Mouse (Mus musculus) liver, embryonic 11.5 days (tissue): Measurements from ENCODE around the gene Btbd9. TPM values are rescaled to one million over a fixed set of nuclear protein-coding genes. Genes with fewer than 3 reads are reported as not detected.

Source experiments
- ATAC-seq: fragments of 200-750 bp; cut with Nextera tagmentation; replicated peaks from 2 replicates; pipeline ENCODE4 v1.8.0; 2017; ENCODE audit warnings: moderate number of reproducible peaks, mild to moderate bottlenecking, moderate TSS enrichment, moderate library complexity; ENCODE audit not compliant: low FRiP score
- DNase-seq: peaks from one replicate; pipeline ENCODE4 v3.0.0-alpha.2; 2017; ENCODE audit warnings: low spot score
- H3K27ac ChIP-seq: fragments of 300-500 bp; sonication (generic); 2 replicates; pipeline ENCODE4 v1.5.1; 2014; ENCODE audit warnings: mild to moderate bottlenecking, low read depth, low read length, control low read depth
- H3K27me3 ChIP-seq: fragments of 300-500 bp; sonication (generic); replicated peaks from 2 replicates; pipeline ENCODE4 v1.6.1; 2014; ENCODE audit warnings: low read length, mixed read lengths; ENCODE audit not compliant: control insufficient read depth, insufficient read depth
- H3K36me3 ChIP-seq: fragments of 300-500 bp; sonication (generic); 2 replicates; pipeline ENCODE4 v1.6.1; 2014; ENCODE audit warnings: mild to moderate bottlenecking, low read length, moderate library complexity, mixed read lengths; ENCODE audit not compliant: control insufficient read depth, insufficient read depth
- H3K4me1 ChIP-seq: fragments of 300-500 bp; sonication (generic); replicated peaks from 2 replicates; pipeline ENCODE4 v1.6.1; 2014; ENCODE audit warnings: low read length, mixed read lengths; ENCODE audit not compliant: control insufficient read depth, insufficient read depth
- H3K4me2 ChIP-seq: fragments of 300-500 bp; sonication (generic); 2 replicates; pipeline ENCODE4 v1.6.1; 2014; ENCODE audit warnings: mild to moderate bottlenecking, control low read depth, moderate library complexity
- H3K4me3 ChIP-seq: fragments of 300-500 bp; sonication (generic); 2 replicates; pipeline ENCODE4 v1.5.1; 2014; ENCODE audit warnings: low read depth, low read length, control low read depth
- H3K9ac ChIP-seq: fragments of 300-500 bp; sonication (generic); 2 replicates; pipeline ENCODE4 v1.6.1; 2014; ENCODE audit warnings: low read depth, low read length, control low read depth
- H3K9me3 ChIP-seq: fragments of 300-500 bp; sonication (generic); 2 replicates; pipeline ENCODE4 v1.6.1; 2016; ENCODE audit warnings: low read length, inconsistent platforms, mixed read lengths; ENCODE audit not compliant: control insufficient read depth
- WGBS: fragments of 180-500 bp; shearing (Covaris S2); extraction: QIAGEN DNeasy Blood & Tissue Kit; methylation state at CpG from one replicate; pipeline ENCODE4 v1.1.7; 2014; 5-methylcytosine and 5-hydroxymethylcytosine counted together
- polyA plus RNA-seq: library from polyadenylated mRNA; unstranded; fragments of >200 nt; fragmentation: Nextera tagmentation; extraction: Ambion mirVana; gene quantifications from 2 replicates; pipeline ENCODE4 v1.2.1, GENCODE M21; 2014

Gene Btbd9
- polyA plus RNA-seq, 1 experiment from 2014 or later: 33.4 TPM

- Histone ChIP-seq H3K4me2 (no peak overlapping the region), H3K4me3 (no peak overlapping the region), H3K4me1 (peaks cover 5% of the 10 kb centered on the region; the same call in 1 of the 2 replicates), H3K36me3 (no peaks in the 10 kb centered on the region; the same call in 1 of the 2 replicates), H3K9me3 (no peaks in the 10 kb centered on the region), H3K9ac (no peak overlapping the region), H3K27ac (no peak overlapping the region), H3K27me3 (no peaks in the 10 kb centered on the region)
- DNase-seq: no peak
- 35% methylated on average over 4 of the region's 4 CpGs for WGBS
- no peak for ATAC-seq
Measured at GRCm38 (mm10) chr17:30181554-30181953, 394.7 kb downstream of the Btbd9 start.

DNA sequence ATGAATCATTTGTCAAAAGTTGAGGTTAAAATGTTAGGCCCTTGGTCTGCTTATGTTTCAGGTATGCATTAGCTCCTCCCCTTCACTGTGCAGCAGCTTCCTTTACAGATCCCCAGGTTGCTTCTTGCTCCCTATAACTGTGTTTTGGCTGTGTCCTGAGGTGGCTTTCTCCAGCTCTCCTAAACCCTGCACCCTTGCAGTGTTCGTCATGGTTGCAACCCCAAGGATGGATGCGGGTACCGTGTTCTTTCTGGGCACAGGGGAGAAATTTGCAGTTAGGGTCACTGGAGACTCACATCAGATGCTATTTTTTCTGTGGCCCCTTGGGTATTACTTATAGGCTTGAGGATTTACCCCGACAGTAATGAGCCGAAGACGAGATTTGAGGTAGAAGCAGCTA lies 396.1 kb downstream of the Btbd9 start:
- ATAC-seq (no peak), DNase-seq (peak; percentile 25)
- no peaks in the 10 kb centered on the region for H3K27me3 ChIP-seq
- no peaks in the 10 kb centered on the region for H3K9me3 ChIP-seq
- no peak overlapping the region for H3K4me3 ChIP-seq
- no peak overlapping the region for H3K4me2 ChIP-seq
- peaks cover 5% of the 10 kb centered on the region; the same call in 1 of the 2 replicates for H3K4me1 ChIP-seq
- no peak overlapping the region for H3K9ac ChIP-seq
- 87% methylated on average over 6 of the region's 6 CpGs for WGBS
- no peaks in the 10 kb centered on the region; the same call in 1 of the 2 replicates for H3K36me3 ChIP-seq
- H3K27ac ChIP-seq: no peak overlapping the region

DNA sequence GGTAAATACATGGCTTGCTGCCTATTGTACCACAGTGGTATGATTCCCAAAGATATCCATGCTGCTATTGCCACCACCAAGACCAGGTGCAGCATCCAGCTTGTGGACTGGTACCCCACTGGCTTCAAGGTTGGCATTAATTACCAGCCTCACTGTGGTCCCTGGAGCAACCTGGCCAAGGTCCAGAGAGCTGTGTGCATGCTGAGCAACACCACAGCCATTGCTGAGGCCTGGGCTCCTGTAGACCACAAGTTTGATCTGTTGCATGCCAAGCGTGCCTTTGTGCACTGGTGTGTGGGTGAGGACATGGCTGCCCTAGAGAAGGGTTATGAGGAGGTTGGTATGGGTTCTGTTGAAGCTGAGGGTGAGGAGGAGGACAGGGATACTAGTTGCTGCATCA lies 397.9 kb downstream of the Btbd9 start:
- H3K27ac ChIP-seq: no peak overlapping the region
- no peak for ATAC-seq

GRCm38 (mm10) chr17:30177435-30177834 lies 398.9 kb downstream of the Btbd9 start:
- H3K36me3 ChIP-seq: no peaks in the 10 kb centered on the region; the same call in 1 of the 2 replicates
- no peaks in the 10 kb centered on the region for H3K27me3 ChIP-seq
- H3K9me3 ChIP-seq: no peaks in the 10 kb centered on the region
- no peak overlapping the region for H3K9ac ChIP-seq
- no peak for DNase-seq
- 90% methylated on average over 4 of the region's 4 CpGs for WGBS
- H3K4me3 ChIP-seq: no peak overlapping the region
- peaks cover 5% of the 10 kb centered on the region; the same call in 1 of the 2 replicates for H3K4me1 ChIP-seq
- H3K27ac ChIP-seq: no peak overlapping the region
- no peak overlapping the region for H3K4me2 ChIP-seq
- no peak for ATAC-seq

More for the DNA sequence above, 397.9 kb downstream of the Btbd9 start:
- no peaks in the 10 kb centered on the region for H3K27me3 ChIP-seq
- no peak overlapping the region for H3K4me2 ChIP-seq
- H3K4me1 ChIP-seq: peaks cover 5% of the 10 kb centered on the region; the same call in 1 of the 2 replicates
- no peak for DNase-seq
- H3K4me3 ChIP-seq: no peak overlapping the region
- H3K9me3 ChIP-seq: no peaks in the 10 kb centered on the region
- H3K36me3 ChIP-seq: no peaks in the 10 kb centered on the region; the same call in 1 of the 2 replicates
- 80% methylated on average over 1 of the region's 1 CpGs for WGBS
- H3K9ac ChIP-seq: no peak overlapping the region

Other genes with a start within 250 kb of the Btbd9 start
- 4.4 and 4.7 TPM in 2 replicates for gene Dnah8, start 47.9 kb upstream of the Btbd9 start, polyA plus RNA-seq
- 310 and 314 TPM in 2 replicates for gene Glo1, start 50.4 kb upstream of the Btbd9 start, polyA plus RNA-seq